Mouse (Mus musculus): ENCODE results near the gene Gan. TPM values are rescaled to one million over a fixed set of nuclear protein-coding genes. Genes with fewer than 3 reads are reported as not detected.

Gan gene
- total and polyA plus RNA-seq, 3 experiments: 5.6 to 8.7 TPM; not detected in 1

DNA sequence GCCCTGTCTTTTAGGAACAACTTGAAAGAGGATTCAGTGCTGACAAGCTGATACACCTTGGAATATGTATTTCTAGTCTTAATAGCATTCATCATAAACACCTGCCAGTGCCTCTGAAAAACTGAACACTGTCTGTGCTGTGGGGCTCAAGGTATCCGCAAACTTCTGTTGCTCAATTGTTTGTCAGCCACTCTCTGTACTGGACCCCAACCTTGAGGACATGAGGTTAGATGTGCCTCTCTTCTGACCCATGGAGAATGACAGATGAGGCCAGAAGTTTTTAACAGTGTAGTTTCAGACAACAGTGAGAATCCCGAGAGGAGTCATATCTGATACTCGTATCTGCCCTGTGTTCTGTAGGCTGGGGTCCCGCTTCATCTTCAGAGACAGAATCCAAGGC lies 7.6 kb downstream of the Gan start:
- no peaks in the 10 kb centered on the region; a peak in 2 of 4 replicates for H3K36me3 ChIP-seq (ENCODE audit: control insufficient read depth in 1 of 2, insufficient read depth in 2 of 2, low read length in 2 of 2)
- no peaks in the 10 kb centered on the region for H3K27me3 ChIP-seq (ENCODE audit: control insufficient read depth in 1 of 2, insufficient read depth in 2 of 2, low read length in 2 of 2)
- H3K9me3 ChIP-seq (replicated peaks; ENCODE audit: insufficient read depth, low read length): no peaks in the 10 kb centered on the region
- TF ChIP-seq GABPA (IDR thresholded peaks at IDR 0.05; ENCODE audit: low read depth, low read length) (no peak), MAX (IDR thresholded peaks at IDR 0.05; ENCODE audit: low read length) (no peak), RCOR1 (IDR thresholded peaks at IDR 0.05; ENCODE audit: low read depth, low read length) (no peak), USF1 (IDR thresholded peaks at IDR 0.05; ENCODE audit: low read depth, low read length) (no peak), USF2 (IDR thresholded peaks at IDR 0.05; ENCODE audit: borderline replicate concordance in 1 of 2, insufficient read depth in 1 of 2, low read depth in 1 of 2, low read length in 2 of 2) (no peak), CHD1 (IDR thresholded peaks at IDR 0.05; ENCODE audit: low read depth, low read length) (no peak)
- H3K4me3 ChIP-seq (ENCODE audit: control insufficient read depth in 1 of 2, insufficient read depth in 1 of 2, low read depth in 2 of 2, low read length in 2 of 2): no peak overlapping the region
- H3K79me2 ChIP-seq (ENCODE audit: control insufficient read depth, insufficient read depth, low read length, poor library complexity): peaks cover 15% of the 10 kb centered on the region
- no peak overlapping the region for H3K27ac ChIP-seq (ENCODE audit: control insufficient read depth, low read depth, low read length)
- H3K9ac ChIP-seq (ENCODE audit: control insufficient read depth, low read depth, low read length, poor library complexity, severe bottlenecking): no peak overlapping the region
- H3K4me1 ChIP-seq (ENCODE audit: control insufficient read depth in 1 of 2, insufficient read depth in 2 of 2, low read length in 2 of 2): no peaks in the 10 kb centered on the region
- DNase-seq (ENCODE audit: low read depth, low spot score): no peak

DNA sequence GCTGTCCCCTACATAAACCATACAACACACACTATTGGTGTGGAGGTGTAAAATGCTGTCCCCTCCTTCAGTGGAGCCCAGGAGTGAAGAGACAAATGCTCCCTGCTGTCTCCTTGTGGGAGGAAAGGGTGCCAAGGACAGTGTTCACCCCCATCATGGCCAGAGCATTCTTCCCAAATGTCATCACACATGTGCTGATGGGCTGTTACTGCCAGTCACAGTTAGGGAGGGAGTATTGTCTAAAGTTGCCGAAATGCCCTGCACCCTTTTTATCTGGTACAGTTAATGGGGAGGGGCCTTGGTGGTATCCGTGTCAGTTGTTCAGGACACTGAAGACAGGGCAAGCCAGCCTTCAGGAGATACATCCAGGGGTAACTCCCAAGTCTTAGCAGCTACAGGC lies 8.6 kb downstream of the Gan start:
- Histone ChIP-seq H3K27me3 (ENCODE audit: control insufficient read depth in 1 of 2, insufficient read depth in 2 of 2, low read length in 2 of 2) (no peaks in the 10 kb centered on the region), H3K36me3 (ENCODE audit: control insufficient read depth in 1 of 2, insufficient read depth in 2 of 2, low read length in 2 of 2) (no peaks in the 10 kb centered on the region; a peak in 1 of 4 replicates), H3K4me3 (ENCODE audit: control insufficient read depth in 1 of 2, insufficient read depth in 1 of 2, low read depth in 2 of 2, low read length in 2 of 2) (no peak overlapping the region), H3K79me2 (ENCODE audit: control insufficient read depth, insufficient read depth, low read length, poor library complexity) (peaks cover 10% of the 10 kb centered on the region; the same call in 1 of the 2 replicates), H3K4me1 (ENCODE audit: control insufficient read depth in 1 of 2, insufficient read depth in 2 of 2, low read length in 2 of 2) (no peaks in the 10 kb centered on the region), H3K27ac (ENCODE audit: control insufficient read depth, low read depth, low read length) (no peak overlapping the region), H3K9ac (ENCODE audit: control insufficient read depth, low read depth, low read length, poor library complexity, severe bottlenecking) (no peak overlapping the region), H3K9me3 (replicated peaks; ENCODE audit: insufficient read depth, low read length) (no peaks in the 10 kb centered on the region)
- no peak for TF ChIP-seq GATA1 (IDR thresholded peaks at IDR 0.05; ENCODE audit: low read depth, low read length)
- no peak for TF ChIP-seq MYC (IDR thresholded peaks at IDR 0.05; ENCODE audit: low read depth, low read length)
- no peak for TF ChIP-seq EP300 (IDR thresholded peaks at IDR 0.05; ENCODE audit: low read depth in 1 of 2, low read length in 2 of 2)
- TF ChIP-seq BHLHE40 (IDR thresholded peaks at IDR 0.05; ENCODE audit: borderline replicate concordance, low read depth, low read length): no peak
- TF ChIP-seq ZKSCAN1 (IDR thresholded peaks at IDR 0.05; ENCODE audit: low read depth, low read length): no peak
- no peak for TF ChIP-seq MEF2A (IDR thresholded peaks at IDR 0.05; ENCODE audit: extremely low read depth, insufficient replicate concordance, low read depth, low read length, poor library complexity, severe bottlenecking)
- no peak for TF ChIP-seq GABPA (IDR thresholded peaks at IDR 0.05; ENCODE audit: low read depth, low read length)
- TF ChIP-seq KAT2A (conservative IDR thresholded peaks at IDR 0.05; ENCODE audit: low read depth, low read length): no peak
- TF ChIP-seq CTCF (IDR thresholded peaks at IDR 0.05 in 2 of 3, conservative IDR thresholded peaks at IDR 0.05 in 1 of 3; ENCODE audit: control insufficient read depth in 1 of 3, insufficient read depth in 1 of 3, low read depth in 2 of 3, low read length in 3 of 3, poor library complexity in 1 of 3, severe bottlenecking in 1 of 3): no peak
- no peak for TF ChIP-seq E2F4 (IDR thresholded peaks at IDR 0.05; ENCODE audit: borderline replicate concordance, low read depth, low read length)
- no peak for TF ChIP-seq NRF1 (IDR thresholded peaks at IDR 0.05; ENCODE audit: insufficient read depth, low read depth, low read length, poor library complexity, severe bottlenecking)
- no peak for TF ChIP-seq ZNF384 (IDR thresholded peaks at IDR 0.05; ENCODE audit: low read depth, low read length)
- TF ChIP-seq POLR2A (IDR thresholded peaks at IDR 0.05; ENCODE audit: control insufficient read depth in 1 of 2, insufficient read depth in 1 of 2, low read depth in 1 of 2, low read length in 2 of 2, poor library complexity in 1 of 2): no peak
- no peak for TF ChIP-seq ELF1 (IDR thresholded peaks at IDR 0.05; ENCODE audit: low read depth, low read length)
- TF ChIP-seq NELFE (IDR thresholded peaks at IDR 0.05; ENCODE audit: low read depth, low read length): no peak
- TF ChIP-seq ETS1 (IDR thresholded peaks at IDR 0.05; ENCODE audit: low read depth, low read length): no peak
- no peak for TF ChIP-seq POLR2AphosphoS2 (IDR thresholded peaks at IDR 0.05; ENCODE audit: low read length)
- DNase-seq (ENCODE audit: low read depth, low spot score): no peak

Measured in MEL (cell line).